Mouse (Mus musculus) cerebellum, adult 8-10 months (tissue): ENCODE data around the gene Npr1.

Experiments used
- DNase-seq: peaks from one replicate; pipeline ENCODE4 v3.0.0; 2022

Npr1 gene

GRCm38 (mm10) chr3:90475151-90475830 lies 9.6 kb upstream of the Npr1 start:
- DNase-seq = peak; percentile 39

GRCm38 (mm10) chr3:90472213-90472612 lies 6.5 kb upstream of the Npr1 start:
- no peak for DNase-seq

GRCm38 (mm10) chr3:90467618-90468300 lies 2.1 kb upstream of the Npr1 start:
- no peak for DNase-seq

- peak; percentile 67 for DNase-seq
Measured at GRCm38 (mm10) chr3:90466311-90466766, 673 bp upstream of the Npr1 start.

GRCm38 (mm10) chr3:90465081-90465685 lies 483 bp downstream of the Npr1 start:
- DNase-seq = no peak

GRCm38 (mm10) chr3:90464552-90465080 lies 1.1 kb downstream of the Npr1 start:
- no peak for DNase-seq

GRCm38 (mm10) chr3:90462579-90462978 lies 3.1 kb downstream of the Npr1 start:
- DNase-seq = no peak

GRCm38 (mm10) chr3:90461935-90462334 lies 3.7 kb downstream of the Npr1 start:
- DNase-seq = no peak

- DNase-seq = no peak
Measured at GRCm38 (mm10) chr3:90460315-90460714, 5.4 kb downstream of the Npr1 start.

GRCm38 (mm10) chr3:90459727-90460126 lies 5.9 kb downstream of the Npr1 start:
- DNase-seq = no peak

GRCm38 (mm10) chr3:90454931-90455330 lies 10.7 kb downstream of the Npr1 start:
- DNase-seq = no peak

- no peak for DNase-seq
Measured at GRCm38 (mm10) chr3:90451396-90452095, 14.1 kb downstream of the Npr1 start.

GRCm38 (mm10) chr3:90450874-90451273 lies 14.8 kb downstream of the Npr1 start:
- no peak for DNase-seq

GRCm38 (mm10) chr3:90448626-90449025 lies 17.0 kb downstream of the Npr1 start:
- DNase-seq = no peak

GRCm38 (mm10) chr3:90447123-90447494 lies 18.6 kb downstream of the Npr1 start:
- DNase-seq = no peak

- DNase-seq = peak; percentile 19
Measured at GRCm38 (mm10) chr3:90446389-90447122, 19.1 kb downstream of the Npr1 start.

GRCm38 (mm10) chr3:90445417-90446200 lies 20.1 kb downstream of the Npr1 start:
- no peak for DNase-seq

- DNase-seq = no peak
Measured at GRCm38 (mm10) chr3:90443977-90444376, 21.7 kb downstream of the Npr1 start.

- DNase-seq = no peak
Measured at GRCm38 (mm10) chr3:90440756-90441155, 24.9 kb downstream of the Npr1 start.

GRCm38 (mm10) chr3:90437131-90437530 lies 28.5 kb downstream of the Npr1 start:
- no peak for DNase-seq

GRCm38 (mm10) chr3:90434073-90434730 lies 31.5 kb downstream of the Npr1 start:
- peak; percentile 20 for DNase-seq
